In genomic region chr16:55933681-55934343, GRCm38 (mm10) we compare ENCODE assay signal across 8 mouse cellular contexts. TPM values are rescaled to one million over a fixed set of nuclear protein-coding genes. Genes with fewer than 3 reads are reported as not detected.
DNase-seq lines count a peak whose midpoint lies in the region; ATAC-seq and TF ChIP-seq lines count a peak whose summit lies in the region.

No protein-coding gene starts in this region.

- peak overlapping the region; percentile 67 for H3K4me3 ChIP-seq in cerebellum, adult 2 months (replicated peaks; ENCODE audit: insufficient read depth, low read depth, low read length)
- peak overlapping the region; percentile 83 for H3K4me3 ChIP-seq in intestine, embryonic 14.5 days (ENCODE audit: low read depth, low read length)
- peak overlapping the region; percentile 76 for H3K4me3 ChIP-seq in limb, embryonic 13.5 days
- H3K4me3 ChIP-seq in midbrain, embryonic 13.5 days (replicated peaks) = peak overlapping the region; percentile 84
- peak overlapping the region; percentile 90 for H3K4me3 ChIP-seq in stomach, embryonic 16.5 days (replicated peaks; ENCODE audit: low read length)

- TF ChIP-seq POLR2A in cerebellum, adult 2 months (IDR thresholded peaks at IDR 0.05; ENCODE audit: borderline replicate concordance, insufficient read depth, low read length) = no peak

- H3K4me1 ChIP-seq in cerebellum, adult 2 months (ENCODE audit: control insufficient read depth, insufficient read depth, low read length) = no peaks in the 10 kb centered on the region
- 0 out of 2 replicates have a peak, but pooled peaks cover 3% of the 10 kb centered on the region for H3K4me1 ChIP-seq in intestine, embryonic 14.5 days (replicated peaks; ENCODE audit: control insufficient read depth, insufficient read depth, low read length)
- peaks cover 5% of the 10 kb centered on the region; the same call in 1 of the 2 replicates for H3K4me1 ChIP-seq in limb, embryonic 13.5 days
- H3K4me1 ChIP-seq in midbrain, embryonic 13.5 days (replicated peaks) = peaks cover 9% of the 10 kb centered on the region
- H3K4me1 ChIP-seq in stomach, embryonic 16.5 days (ENCODE audit: control insufficient read depth, insufficient read depth, low read length) = no peaks in the 10 kb centered on the region

- ATAC-seq in intestine, embryonic 14.5 days (replicated peaks; ENCODE audit: low FRiP score, low TSS enrichment, low read depth) = peak; percentile 59
- ATAC-seq in limb, embryonic 13.5 days (ENCODE audit: low FRiP score, low read depth) = 0 out of 2 replicates have a peak, but pooled peaks have one; percentile 18
- peak; percentile 73 for ATAC-seq in midbrain, embryonic 13.5 days
- ATAC-seq in stomach, embryonic 16.5 days (ENCODE audit: insufficient read depth, low FRiP score) = peak; percentile 17

- H3K9me3 ChIP-seq in intestine, embryonic 14.5 days (ENCODE audit: control insufficient read depth, low read length) = no peaks in the 10 kb centered on the region
- H3K9me3 ChIP-seq in limb, embryonic 13.5 days = no peaks in the 10 kb centered on the region
- H3K9me3 ChIP-seq in midbrain, embryonic 13.5 days = no peaks in the 10 kb centered on the region
- H3K9me3 ChIP-seq in stomach, embryonic 16.5 days (replicated peaks; ENCODE audit: control insufficient read depth, low read length) = no peaks in the 10 kb centered on the region

- whole genome bisulfite sequencing in cerebellum, adult 2 months = under 1% methylated on average over 32 of the region's 32 CpGs
- under 1% methylated on average over 32 of the region's 32 CpGs for WGBS in intestine, embryonic 14.5 days
- 1% methylated on average over 32 of the region's 32 CpGs for WGBS in limb, embryonic 13.5 days
- WGBS in midbrain, embryonic 13.5 days = under 1% methylated on average over 32 of the region's 32 CpGs
- WGBS in stomach, embryonic 16.5 days = under 1% methylated on average over 32 of the region's 32 CpGs

- no peaks in the 10 kb centered on the region for H3K27me3 ChIP-seq in cerebellum, adult 2 months (ENCODE audit: control insufficient read depth, insufficient read depth, low read length)
- H3K27me3 ChIP-seq in intestine, embryonic 14.5 days (replicated peaks; ENCODE audit: control insufficient read depth, insufficient read depth, low read length) = no peaks in the 10 kb centered on the region
- H3K27me3 ChIP-seq in limb, embryonic 13.5 days = no peaks in the 10 kb centered on the region
- no peaks in the 10 kb centered on the region for H3K27me3 ChIP-seq in midbrain, embryonic 13.5 days
- H3K27me3 ChIP-seq in stomach, embryonic 16.5 days (ENCODE audit: control insufficient read depth, insufficient read depth, low read length) = no peaks in the 10 kb centered on the region

- H3K4me2 ChIP-seq in intestine, embryonic 14.5 days (ENCODE audit: low read length) = peak overlapping the region; percentile 82
- H3K4me2 ChIP-seq in limb, embryonic 13.5 days (replicated peaks) = peak overlapping the region; percentile 74
- H3K4me2 ChIP-seq in midbrain, embryonic 13.5 days (replicated peaks) = peak overlapping the region; percentile 75
- peak overlapping the region; percentile 71 for H3K4me2 ChIP-seq in stomach, embryonic 16.5 days (ENCODE audit: low read depth, low read length)

- H3K27ac ChIP-seq in cerebellum, adult 2 months (ENCODE audit: insufficient read depth, low read length) = peak overlapping the region; percentile 32
- peak overlapping the region; percentile 23; the same call in 1 of the 2 replicates for H3K27ac ChIP-seq in intestine, embryonic 14.5 days (ENCODE audit: low read depth)
- peak overlapping the region; percentile 70; the same call in 1 of the 2 replicates for H3K27ac ChIP-seq in limb, embryonic 13.5 days
- peak overlapping the region; percentile 82 for H3K27ac ChIP-seq in midbrain, embryonic 13.5 days
- peak overlapping the region; percentile 46; the same call in 1 of the 2 replicates for H3K27ac ChIP-seq in stomach, embryonic 16.5 days (ENCODE audit: low read length)

- DNase-seq in heart, adult 8-10 months (ENCODE audit: low spot score) = peak; percentile 11
- DNase-seq in heart, postnatal 10 days = no peak
- no peak for DNase-seq in cerebellum, adult 2 months
- peak; percentile 5 to 35 for DNase-seq in frontal cortex, postnatal 25 days (ENCODE audit: low spot score in 2 of 2)
- DNase-seq in intestine, embryonic 14.5 days (ENCODE audit: low spot score) = peak; percentile 85

- peak overlapping the region; percentile 65 for H3K9ac ChIP-seq in intestine, embryonic 14.5 days (ENCODE audit: low read length)
- peak overlapping the region; percentile 83 for H3K9ac ChIP-seq in limb, embryonic 13.5 days
- peak overlapping the region; percentile 79 for H3K9ac ChIP-seq in midbrain, embryonic 13.5 days (replicated peaks)
- peak overlapping the region; percentile 83 for H3K9ac ChIP-seq in stomach, embryonic 16.5 days (ENCODE audit: low read length)

- 0 out of 2 replicates have a peak, but pooled peaks cover 6% of the 10 kb centered on the region for H3K36me3 ChIP-seq in intestine, embryonic 14.5 days (ENCODE audit: control insufficient read depth, insufficient read depth, low read length)
- H3K36me3 ChIP-seq in limb, embryonic 13.5 days = peaks cover 15% of the 10 kb centered on the region
- H3K36me3 ChIP-seq in midbrain, embryonic 13.5 days = peaks cover 9% of the 10 kb centered on the region; the same call in 1 of the 2 replicates
- no peaks in the 10 kb centered on the region for H3K36me3 ChIP-seq in stomach, embryonic 16.5 days (ENCODE audit: control insufficient read depth, insufficient read depth, low read length)

- TF ChIP-seq CTCF in cerebellum, adult 2 months (IDR thresholded peaks at IDR 0.05; ENCODE audit: borderline replicate concordance, insufficient read depth, low read depth, low read length) = no peak

- intact Hi-C loops in heart, postnatal 10 days (cut with DNase I) = no loop called here

RNA-seq across cellular contexts. Expression of gene Cep97, which starts 0.8 kb away (rescaled TPM):
- total RNA-seq in heart, adult 8-10 months (2022) = 1 to 10 TPM; 3.9 to 5.3 (median 5.2) TPM
- 1 to 10 TPM; 4.9 to 6.6 TPM for total RNA-seq in heart, postnatal 10 days (2021)
- 9.9 and 11.5 TPM in 2 replicates for polyA plus RNA-seq in cerebellum, adult 2 months (2012; rRNA removed)
- 8.3 and 10.6 TPM in 2 replicates for polyA plus RNA-seq in intestine, embryonic 14.5 days (2014; fragmentation: Nextera tagmentation; extraction: Ambion mirVana)
- polyA plus RNA-seq in limb, embryonic 13.5 days (2015; fragmentation: Nextera tagmentation; extraction: Ambion mirVana) = 10.9 and 11.6 TPM in 2 replicates
- polyA plus RNA-seq in midbrain, embryonic 13.5 days (2015; fragmentation: Nextera tagmentation; extraction: Ambion mirVana) = 17.2 and 17.8 TPM in 2 replicates
- 6.8 TPM in 2 replicates for polyA plus RNA-seq in stomach, embryonic 16.5 days (2015; fragmentation: Nextera tagmentation; extraction: Ambion mirVana)

RNA-seq across cellular contexts. Expression of gene Rpl24, which starts 32.3 kb away (rescaled TPM):
- total RNA-seq in heart, adult 8-10 months (2022) = 100 to 1,000 TPM; 481 to 584 (median 542) TPM
- total RNA-seq in heart, postnatal 10 days (2021) = 100 to 1,000 TPM; 671 to 687 TPM
- 411 and 431 TPM in 2 replicates for polyA plus RNA-seq in cerebellum, adult 2 months (2012; rRNA removed)
- 882 and 886 TPM in 2 replicates for polyA plus RNA-seq in intestine, embryonic 14.5 days (2014; fragmentation: Nextera tagmentation; extraction: Ambion mirVana)
- polyA plus RNA-seq in limb, embryonic 13.5 days (2015; fragmentation: Nextera tagmentation; extraction: Ambion mirVana) = 780 and 782 TPM in 2 replicates
- 616 and 636 TPM in 2 replicates for polyA plus RNA-seq in midbrain, embryonic 13.5 days (2015; fragmentation: Nextera tagmentation; extraction: Ambion mirVana)
- polyA plus RNA-seq in stomach, embryonic 16.5 days (2015; fragmentation: Nextera tagmentation; extraction: Ambion mirVana) = 560 and 735 TPM in 2 replicates

RNA-seq across cellular contexts. Expression of gene Nxpe3, which starts 38.7 kb away (rescaled TPM):
- under 1 TPM; 0.33 to 0.87 (median 0.44) TPM for total RNA-seq in heart, adult 8-10 months (2022)
- under 1 TPM; 0.43 to 0.77 TPM for total RNA-seq in heart, postnatal 10 days (2021)
- polyA plus RNA-seq in cerebellum, adult 2 months (2012; rRNA removed) = 11.1 and 13.1 TPM in 2 replicates
- polyA plus RNA-seq in intestine, embryonic 14.5 days (2014; fragmentation: Nextera tagmentation; extraction: Ambion mirVana) = 1.3 and 1.5 TPM in 2 replicates
- polyA plus RNA-seq in limb, embryonic 13.5 days (2015; fragmentation: Nextera tagmentation; extraction: Ambion mirVana) = 0.66 and 0.70 TPM in 2 replicates
- 1.1 and 1.5 TPM in 2 replicates for polyA plus RNA-seq in midbrain, embryonic 13.5 days (2015; fragmentation: Nextera tagmentation; extraction: Ambion mirVana)
- polyA plus RNA-seq in stomach, embryonic 16.5 days (2015; fragmentation: Nextera tagmentation; extraction: Ambion mirVana) = 0.65 and 0.85 TPM in 2 replicates

RNA-seq across cellular contexts. Expression of gene Zbtb11, which starts 39.9 kb away (rescaled TPM):
- 10 to 100 TPM in 3 of 4 experiments, 1 to 10 TPM in 1; 7.2 to 12.0 (median 11.1) TPM for total RNA-seq in heart, adult 8-10 months (2022)
- total RNA-seq in heart, postnatal 10 days (2021) = 1 to 10 TPM; 9.0 to 9.6 TPM
- 25.5 and 27.5 TPM in 2 replicates for polyA plus RNA-seq in cerebellum, adult 2 months (2012; rRNA removed)
- 18.9 and 20.3 TPM in 2 replicates for polyA plus RNA-seq in intestine, embryonic 14.5 days (2014; fragmentation: Nextera tagmentation; extraction: Ambion mirVana)
- 21.4 and 23.0 TPM in 2 replicates for polyA plus RNA-seq in limb, embryonic 13.5 days (2015; fragmentation: Nextera tagmentation; extraction: Ambion mirVana)
- 21.2 and 21.4 TPM in 2 replicates for polyA plus RNA-seq in midbrain, embryonic 13.5 days (2015; fragmentation: Nextera tagmentation; extraction: Ambion mirVana)
- 14.8 and 15.8 TPM in 2 replicates for polyA plus RNA-seq in stomach, embryonic 16.5 days (2015; fragmentation: Nextera tagmentation; extraction: Ambion mirVana)

Comparison
In these comparisons a context has a peak if more than half of its experiments do, and no peak if none do; other contexts are left out.
1. DNase-seq: peak in heart, adult 8-10 months (single experiment), frontal cortex, postnatal 25 days (2 of 2) and intestine, embryonic 14.5 days (single experiment); none in heart, postnatal 10 days (0 of 2) and cerebellum, adult 2 months (0 of 2).
2. H3K27ac ChIP-seq: peak in every context shown above with its lines; median percentile 82 in midbrain, embryonic 13.5 days; 70 in limb, embryonic 13.5 days; 46 in stomach, embryonic 16.5 days; 32 in cerebellum, adult 2 months; 23 in intestine, embryonic 14.5 days.
3. ATAC-seq: peak in every context shown above with its lines; median percentile 73 in midbrain, embryonic 13.5 days; 59 in intestine, embryonic 14.5 days; 18 in limb, embryonic 13.5 days; 17 in stomach, embryonic 16.5 days.
4. Peak in every context shown above with its lines, with median percentiles within 50 percentile points of each other: H3K4me3 ChIP-seq, H3K4me2 ChIP-seq and H3K9ac ChIP-seq.